Mouse (Mus musculus): ENCODE measurements at regions not wholly inside any gene's neighbourhood (a gene's known extent, or its start where the extent isn't known, plus 50 kb on each side); places are given as distances from the start of the nearest gene placed in this dataset.
A peak's percentile ranks its signal among the peaks of the same experiment; 100 is the strongest.

- no peak for DNase-seq (ENCODE audit: extremely low spot score)
These were observed 74.0 kb downstream of the Adamts15 start for GRCm38 (mm10) chr9:30848249-30848648.

DNA sequence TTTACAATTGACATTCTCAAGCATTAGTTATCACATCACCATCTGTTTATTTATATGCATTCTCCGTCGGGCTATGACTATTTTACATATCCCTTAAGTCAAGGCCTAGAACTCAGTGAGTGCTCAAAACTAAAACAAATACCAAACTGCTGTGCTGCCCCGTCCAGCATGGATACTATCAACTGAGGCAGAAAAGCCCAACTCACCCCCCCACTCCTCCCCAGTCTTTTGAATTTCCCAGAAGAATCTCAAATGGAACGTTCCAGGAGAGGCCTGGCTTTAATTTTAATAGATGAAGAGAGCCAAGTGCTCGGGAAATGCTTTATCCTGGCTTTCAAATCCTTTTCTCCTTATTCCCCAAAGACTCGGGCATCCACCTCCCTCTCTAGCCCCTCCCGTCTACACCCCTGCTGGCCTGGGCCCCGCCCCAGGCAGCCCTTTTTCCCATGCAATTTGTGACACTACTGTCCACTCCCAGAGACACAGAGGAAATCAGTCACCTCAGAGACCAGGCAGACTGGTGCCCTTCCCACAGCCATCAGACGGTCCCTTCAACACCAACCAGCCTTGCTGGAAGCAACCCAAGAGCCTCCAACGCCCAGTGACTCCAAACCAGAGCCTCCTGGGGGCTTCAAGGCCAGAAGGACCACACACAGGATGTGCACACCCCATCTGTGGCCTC is 76.5 kb downstream of the Adamts15 start:
- DNase-seq (ENCODE audit: extremely low spot score): no peak

- peak; percentile 24 for DNase-seq (ENCODE audit: extremely low spot score)
These were observed 78.1 kb downstream of the Adamts15 start for GRCm38 (mm10) chr9:30844079-30844563.

GRCm38 (mm10) chr9:30834908-30835307 is 87.3 kb downstream of the Adamts15 start:
- DNase-seq (ENCODE audit: extremely low spot score): no peak

DNA sequence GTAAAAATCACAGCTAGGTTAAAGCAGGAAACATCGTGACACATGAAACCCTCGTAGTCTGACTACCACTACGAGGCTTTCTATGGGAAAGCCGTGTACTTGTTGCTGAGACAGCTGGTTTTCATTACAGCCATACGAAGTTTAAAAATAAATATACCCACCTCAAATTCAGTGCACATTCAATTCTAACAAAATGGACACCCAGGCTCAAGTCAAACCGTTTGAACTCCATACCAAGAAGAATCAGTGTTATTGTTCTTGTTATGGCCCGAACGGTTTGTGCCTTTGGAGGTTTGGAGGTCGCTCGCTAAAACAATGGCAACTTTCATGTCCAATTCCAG is 87.7 kb downstream of the Adamts15 start:
- DNase-seq (ENCODE audit: extremely low spot score): peak; percentile 40

DNA sequence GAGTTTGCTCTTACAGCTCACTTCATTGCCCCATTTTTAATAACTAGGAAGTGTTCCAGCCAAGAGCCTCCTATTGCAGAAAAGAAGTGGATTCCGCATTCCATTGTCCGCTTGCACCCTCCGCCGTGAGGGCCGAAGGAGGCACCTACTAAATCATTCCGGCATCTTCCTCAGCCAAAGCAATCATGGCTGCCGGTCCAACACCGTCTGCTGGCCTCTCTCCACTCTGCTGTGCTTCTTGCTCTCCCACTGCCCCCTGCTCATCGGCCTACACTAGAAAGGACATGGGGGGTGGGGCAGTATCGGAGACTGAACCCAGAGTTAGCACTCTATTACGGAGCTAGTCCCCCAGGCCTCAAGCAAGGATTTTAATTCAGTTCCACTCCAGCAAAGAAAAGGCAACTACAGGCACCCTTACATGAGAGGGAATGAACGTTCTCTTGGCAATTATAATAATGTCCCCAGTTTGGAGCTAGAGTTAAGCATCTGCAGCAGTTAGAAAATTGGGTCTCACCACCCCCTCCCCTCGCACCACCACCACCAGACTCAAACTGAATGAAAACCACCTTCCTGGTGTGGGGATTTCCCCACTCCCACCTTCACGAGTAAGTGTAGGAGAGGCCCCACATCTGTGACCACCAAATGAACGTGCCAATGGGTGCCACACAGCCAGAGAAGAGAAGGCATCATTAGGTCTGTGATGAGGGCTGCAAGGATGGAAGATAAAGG is 88.3 kb downstream of the Adamts15 start:
- DNase-seq (ENCODE audit: extremely low spot score): no peak

- DNase-seq (ENCODE audit: extremely low spot score): no peak
These were observed 92.9 kb downstream of the Adamts15 start for GRCm38 (mm10) chr9:30829158-30829870.

- DNase-seq (ENCODE audit: extremely low spot score): no peak
These were observed 94.5 kb downstream of the Adamts15 start for GRCm38 (mm10) chr9:30827780-30828179.

DNA sequence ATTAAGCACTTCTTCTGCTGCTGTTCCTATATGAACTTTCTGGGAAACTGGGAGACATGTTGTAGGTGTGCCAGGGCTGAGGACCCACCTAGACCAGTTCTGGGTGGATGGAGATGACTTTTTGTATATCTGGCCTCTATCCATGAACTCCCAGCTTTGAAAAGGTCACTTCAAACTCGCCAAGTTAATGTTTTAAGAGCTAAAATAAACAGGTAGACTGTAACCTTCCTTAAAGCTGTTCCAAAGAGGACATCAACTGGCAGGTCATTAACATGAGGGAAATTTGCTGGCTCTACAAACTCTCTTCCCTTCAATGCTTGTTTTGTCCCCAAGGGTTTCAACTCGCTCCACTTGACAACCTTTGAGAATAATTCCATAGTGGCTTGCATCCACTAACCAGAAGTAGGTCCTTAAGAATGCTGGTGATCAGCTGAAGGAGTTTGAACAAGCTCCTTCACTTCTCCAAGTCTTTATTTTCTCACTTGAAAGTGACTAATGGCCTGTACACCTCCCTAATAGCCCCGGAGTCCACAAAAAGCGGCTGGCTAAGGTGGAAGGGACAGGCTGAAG is 98.1 kb downstream of the Adamts15 start:
- no peak for DNase-seq (ENCODE audit: extremely low spot score)

GRCm38 (mm10) chr9:30820806-30821375 is 101.4 kb downstream of the Adamts15 start:
- no peak for DNase-seq (ENCODE audit: extremely low spot score)

- no peak for DNase-seq (ENCODE audit: extremely low spot score)
These were observed 109.0 kb downstream of the Adamts15 start for GRCm38 (mm10) chr9:30813246-30813645.

DNA sequence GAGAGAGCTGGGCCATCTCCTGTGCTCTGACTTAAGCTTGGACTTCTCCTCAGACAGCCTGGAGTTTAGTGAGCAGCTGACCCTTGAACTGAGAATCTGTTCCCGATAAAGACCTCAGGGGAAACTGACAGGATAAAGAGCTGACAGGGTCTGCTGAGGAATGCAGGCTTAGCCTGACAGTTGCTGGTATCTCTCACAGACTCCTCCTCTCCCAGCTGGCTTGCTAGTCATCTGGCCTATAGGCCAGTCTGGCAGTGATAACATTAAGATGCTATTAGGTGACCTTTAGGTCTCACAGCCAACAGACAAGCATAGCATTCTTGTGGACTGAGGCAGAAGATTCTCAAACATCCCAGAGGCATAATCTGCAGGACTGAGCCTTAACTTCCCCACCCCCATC is 111.4 kb downstream of the Adamts15 start:
- DNase-seq (ENCODE audit: extremely low spot score): peak; percentile 58

- no peak for DNase-seq (ENCODE audit: extremely low spot score)
These were observed 112.0 kb downstream of the Adamts15 start for GRCm38 (mm10) chr9:30810290-30810689.

GRCm38 (mm10) chr9:30808863-30809491 is 113.3 kb downstream of the Adamts15 start:
- peak; percentile 37 for DNase-seq (ENCODE audit: extremely low spot score)

DNA sequence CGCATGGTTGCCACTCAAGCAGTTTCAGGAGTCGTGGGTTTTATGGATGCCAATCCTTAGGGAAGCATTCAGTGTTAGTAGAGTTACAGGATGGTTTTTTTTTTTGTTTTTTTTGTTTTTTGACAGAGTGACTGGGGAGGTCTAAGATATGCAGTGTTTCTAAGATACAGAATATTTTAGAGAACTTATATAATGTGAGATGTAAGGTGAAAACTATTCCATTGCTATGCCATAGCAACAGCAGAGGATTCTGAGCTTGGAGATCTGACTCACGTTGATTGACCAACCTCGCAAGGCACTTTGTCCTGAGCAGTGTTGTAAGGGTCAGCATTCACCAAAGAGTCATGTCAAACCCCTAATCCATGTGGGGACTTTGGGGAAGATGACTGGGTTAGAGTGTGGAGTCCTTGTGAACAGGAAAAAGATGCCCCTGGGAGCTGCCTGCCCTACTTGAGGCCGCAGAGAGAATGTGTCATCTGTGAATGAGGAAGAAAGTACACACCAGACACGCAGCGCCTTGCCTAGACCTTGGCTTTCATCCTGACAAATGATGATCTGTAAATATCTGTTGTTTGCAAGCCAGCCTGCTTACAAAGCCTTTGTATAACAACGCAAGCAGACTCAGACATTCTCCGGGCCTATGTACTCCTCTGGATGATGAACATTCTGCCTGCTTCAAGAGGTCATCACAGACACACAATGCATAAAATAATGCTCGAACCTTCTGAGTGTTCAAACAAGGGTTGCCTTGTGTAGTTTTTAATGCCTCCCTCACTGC is 118.3 kb downstream of the Adamts15 start:
- DNase-seq (ENCODE audit: extremely low spot score): no peak

GRCm38 (mm10) chr9:30802826-30803225 is 119.4 kb downstream of the Adamts15 start:
- no peak for DNase-seq (ENCODE audit: extremely low spot score)

DNA sequence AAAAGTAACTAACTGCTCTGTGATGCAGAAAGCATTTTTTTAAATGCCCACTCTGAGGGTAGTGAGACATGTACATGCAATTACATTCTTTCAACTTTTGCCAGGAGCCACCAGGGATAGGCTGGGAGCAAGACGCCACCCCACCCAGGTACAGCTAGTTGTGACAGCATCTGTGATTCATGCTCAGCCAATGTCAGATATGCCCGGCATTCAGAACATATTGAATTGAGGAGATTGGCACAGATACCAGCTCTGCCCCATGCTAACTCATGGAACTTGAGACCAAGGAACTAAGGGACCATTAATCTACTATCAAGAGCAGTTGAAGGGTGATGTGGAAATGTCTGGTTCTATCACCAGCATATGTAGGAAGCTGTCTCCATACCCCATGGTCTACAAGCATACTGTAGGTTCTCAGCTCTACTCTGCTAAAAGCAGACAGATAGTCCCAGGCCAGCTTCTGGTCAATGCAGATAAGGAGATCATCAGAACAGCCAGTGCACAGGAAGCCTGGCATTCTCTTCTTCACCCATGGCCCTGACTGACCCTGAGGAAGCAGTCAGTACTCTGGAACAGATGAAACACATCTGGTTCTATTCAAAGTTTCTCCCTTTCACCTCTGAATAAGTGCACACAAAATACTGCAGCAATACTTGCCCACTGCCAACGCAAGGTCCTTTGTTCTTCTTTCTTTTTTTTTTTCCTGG is 127.4 kb downstream of the Adamts15 start:
- DNase-seq (ENCODE audit: extremely low spot score): no peak

GRCm38 (mm10) chr9:30781221-30781620 is 141.0 kb downstream of the Adamts15 start:
- DNase-seq (ENCODE audit: extremely low spot score): no peak

DNA sequence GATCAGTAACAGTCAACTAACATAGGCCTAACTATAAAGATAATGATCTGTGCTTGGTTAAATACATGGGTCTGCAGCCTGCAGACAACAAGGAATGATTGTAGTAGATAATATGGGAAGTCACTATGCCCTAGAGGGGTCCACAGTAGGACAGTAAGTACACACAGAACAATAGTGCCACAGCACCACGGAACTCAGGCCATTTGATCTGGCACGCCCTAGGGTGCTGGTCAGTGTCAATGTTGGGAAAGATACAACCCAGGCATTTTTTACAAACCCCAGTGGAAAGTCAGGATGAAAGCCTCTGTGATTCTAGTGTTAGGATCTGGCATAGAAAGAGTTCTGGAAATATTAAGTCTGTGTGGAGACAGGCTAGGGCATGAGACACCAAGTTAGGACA is 144.4 kb downstream of the Adamts15 start:
- no peak for DNase-seq (ENCODE audit: extremely low spot score)

DNA sequence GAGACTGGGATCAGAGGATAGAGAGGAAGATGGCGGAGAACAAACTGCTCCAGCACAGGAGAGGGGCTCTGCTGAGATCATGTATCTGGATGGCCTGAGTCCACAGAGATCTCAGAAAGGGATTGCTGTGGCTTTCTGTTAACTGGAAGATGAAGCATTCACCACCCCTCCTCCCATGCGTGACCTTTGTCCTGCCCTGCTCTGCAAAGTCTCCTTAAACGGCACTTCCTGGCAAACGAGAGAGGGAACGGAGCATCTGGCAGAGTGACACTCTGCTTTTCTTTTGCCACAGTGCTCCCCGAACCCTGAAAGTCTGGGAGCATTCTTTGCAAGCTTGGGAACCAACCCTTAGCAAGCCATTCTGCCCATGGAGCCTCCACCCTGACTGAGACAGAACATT is 147.1 kb downstream of the Adamts15 start:
- peak; percentile 60 for DNase-seq (ENCODE audit: extremely low spot score)

Measured in embryo, embryonic 9.5 days (tissue).